Mouse (Mus musculus) thymus, postnatal 0 days (tissue): Measurements from ENCODE around the gene Prss56. TPM values are rescaled to one million over a fixed set of nuclear protein-coding genes. Genes with fewer than 3 reads are reported as not detected.

Experiments
- DNase-seq: peaks from one replicate; pipeline ENCODE4 v3.0.0-alpha.2; 2015; ENCODE audit warnings: low spot score
- polyA plus RNA-seq: library from polyadenylated mRNA; unstranded; fragments of >200 nt; fragmentation: Nextera tagmentation; extraction: Ambion mirVana; gene quantifications from 2 replicates; pipeline ENCODE4 v1.2.1, GENCODE M21; 2015

Gene Prss56
- polyA plus RNA-seq, 1 experiment from 2014 or later = 0.10 TPM

DNA sequence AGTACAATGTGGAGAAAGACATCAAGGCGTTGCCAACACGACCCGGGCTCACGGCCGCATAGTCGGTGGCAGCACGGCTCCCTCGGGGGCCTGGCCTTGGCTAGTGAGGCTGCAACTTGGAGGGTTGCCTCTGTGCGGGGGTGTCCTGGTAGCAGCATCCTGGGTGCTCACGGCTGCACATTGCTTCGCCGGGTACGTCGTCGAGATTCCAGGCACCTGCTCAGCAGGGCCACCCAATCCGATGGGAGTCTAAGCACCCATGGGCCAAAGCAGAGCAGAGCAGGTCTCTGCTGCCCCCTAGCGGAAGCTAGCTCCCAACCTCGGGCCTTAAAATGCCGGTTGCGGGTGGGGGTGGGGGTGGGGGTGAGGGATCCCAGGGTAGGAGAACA, 1.6 kb downstream of the Prss56 start:
- peak; percentile 73 for DNase-seq

DNA sequence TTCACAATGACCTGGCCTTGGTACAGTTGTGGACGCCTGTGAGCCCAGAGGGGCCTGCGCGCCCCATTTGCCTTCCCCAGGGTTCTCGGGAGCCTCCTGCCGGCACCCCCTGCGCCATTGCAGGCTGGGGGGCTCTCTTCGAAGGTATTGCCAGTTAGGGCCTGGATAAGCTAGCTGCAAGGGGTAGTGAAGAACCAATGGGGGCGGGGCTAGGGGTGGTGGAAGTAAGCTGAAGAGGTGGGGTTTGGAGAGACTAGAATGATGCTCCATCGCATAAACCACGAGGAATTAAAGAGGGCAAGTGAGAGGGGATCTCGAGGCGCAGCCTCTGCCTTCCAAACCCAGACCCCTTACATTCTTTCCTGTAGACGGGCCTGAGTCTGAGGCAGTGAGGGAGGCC, 2.4 kb downstream of the Prss56 start:
- peak; percentile 24 for DNase-seq

DNA sequence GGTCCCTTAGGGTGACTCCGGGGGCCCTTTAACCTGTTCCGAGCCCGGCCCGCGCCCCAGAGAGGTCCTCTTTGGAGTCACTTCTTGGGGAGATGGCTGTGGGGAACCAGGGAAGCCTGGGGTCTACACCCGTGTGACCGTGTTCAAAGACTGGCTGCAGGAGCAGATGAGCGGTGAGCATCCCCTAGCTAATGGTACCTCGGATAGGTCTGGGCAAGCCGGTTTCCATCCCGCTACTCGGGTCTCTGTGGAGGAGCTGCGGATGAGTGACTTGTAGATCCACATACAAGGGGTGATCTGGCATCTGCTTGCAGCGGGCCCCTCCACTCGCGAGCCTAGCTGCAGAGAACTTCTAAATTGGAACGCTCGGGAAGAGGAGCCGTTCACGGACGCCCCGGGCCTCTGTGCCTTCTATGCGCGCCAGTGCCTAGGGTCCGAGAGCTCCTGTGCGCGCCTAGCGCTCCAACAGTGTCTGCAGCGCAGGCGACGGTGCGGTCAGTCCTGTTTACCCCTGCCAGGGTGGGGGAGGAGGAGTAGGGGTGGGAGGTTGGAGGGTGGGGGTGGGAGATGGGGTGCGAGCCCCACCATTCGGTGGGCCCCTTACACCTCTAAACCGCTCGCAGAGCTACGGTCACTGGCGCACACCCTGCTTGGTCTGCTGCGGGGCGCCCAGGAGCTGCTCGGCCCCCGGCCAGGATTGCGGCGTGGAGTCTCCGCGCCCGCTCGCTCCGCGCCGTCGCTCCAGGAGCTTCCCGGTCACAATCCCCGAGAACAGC, 3.3 kb downstream of the Prss56 start:
- no peak for DNase-seq

DNA sequence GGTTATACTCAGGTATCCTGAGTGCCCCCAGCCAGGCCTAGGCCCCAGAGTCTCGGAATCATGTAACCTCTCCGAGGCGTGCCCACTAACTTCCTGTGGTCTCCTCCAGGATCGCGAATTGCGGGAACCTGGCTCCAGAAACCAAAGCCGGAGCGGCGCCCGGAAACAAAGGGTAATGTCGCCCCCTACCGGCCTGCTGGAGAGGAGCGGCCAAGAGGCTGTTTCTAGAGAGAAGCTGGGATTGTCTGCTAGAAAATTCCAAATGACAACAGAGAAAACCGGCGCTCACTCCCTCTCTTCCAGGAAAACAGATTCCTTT, 3.9 kb downstream of the Prss56 start:
- peak; percentile 66 for DNase-seq

DNA sequence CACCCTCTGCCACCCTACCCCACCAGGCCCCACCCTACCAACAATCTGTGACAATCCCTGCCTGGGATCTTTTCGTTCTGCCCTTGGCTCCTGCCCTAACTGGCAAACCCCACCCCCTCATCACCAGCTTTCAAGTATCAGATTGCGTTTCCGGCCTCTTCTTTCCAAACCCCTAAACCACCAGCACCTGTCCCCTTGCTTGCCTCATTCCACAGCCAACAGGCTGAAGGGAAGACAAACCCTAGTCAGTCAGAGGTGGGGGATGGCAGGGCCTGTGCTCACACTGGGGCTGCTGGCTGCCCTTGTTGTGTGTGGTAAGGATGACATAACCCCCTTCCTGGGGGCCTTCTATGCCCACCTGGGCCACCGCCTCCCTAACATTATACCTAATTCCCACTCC, 7.3 kb downstream of the Prss56 start, which contains the start of gene Chrnd:
TSS of gene Chrnd (plus strand) at position 179 of the 400 bp plus-strand sequence.
- peak; percentile 40 for DNase-seq

DNA sequence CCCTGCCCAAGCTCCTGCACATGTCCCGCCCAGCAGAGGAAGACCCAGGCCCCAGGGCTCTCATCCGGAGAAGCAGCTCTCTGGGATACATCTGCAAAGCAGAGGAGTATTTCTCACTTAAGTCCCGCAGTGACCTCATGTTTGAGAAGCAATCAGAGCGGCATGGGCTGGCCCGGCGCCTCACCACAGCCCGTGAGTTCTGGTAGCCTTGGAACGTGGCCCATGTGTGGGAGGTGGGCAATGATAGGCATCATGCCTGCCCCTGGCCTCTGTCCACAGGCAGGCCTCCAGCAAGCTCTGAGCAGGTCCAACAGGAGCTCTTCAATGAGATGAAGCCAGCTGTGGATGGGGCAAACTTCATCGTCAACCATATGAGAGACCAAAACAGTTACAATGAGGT, 14.2 kb downstream of the Prss56 start:
- no peak for DNase-seq

DNA sequence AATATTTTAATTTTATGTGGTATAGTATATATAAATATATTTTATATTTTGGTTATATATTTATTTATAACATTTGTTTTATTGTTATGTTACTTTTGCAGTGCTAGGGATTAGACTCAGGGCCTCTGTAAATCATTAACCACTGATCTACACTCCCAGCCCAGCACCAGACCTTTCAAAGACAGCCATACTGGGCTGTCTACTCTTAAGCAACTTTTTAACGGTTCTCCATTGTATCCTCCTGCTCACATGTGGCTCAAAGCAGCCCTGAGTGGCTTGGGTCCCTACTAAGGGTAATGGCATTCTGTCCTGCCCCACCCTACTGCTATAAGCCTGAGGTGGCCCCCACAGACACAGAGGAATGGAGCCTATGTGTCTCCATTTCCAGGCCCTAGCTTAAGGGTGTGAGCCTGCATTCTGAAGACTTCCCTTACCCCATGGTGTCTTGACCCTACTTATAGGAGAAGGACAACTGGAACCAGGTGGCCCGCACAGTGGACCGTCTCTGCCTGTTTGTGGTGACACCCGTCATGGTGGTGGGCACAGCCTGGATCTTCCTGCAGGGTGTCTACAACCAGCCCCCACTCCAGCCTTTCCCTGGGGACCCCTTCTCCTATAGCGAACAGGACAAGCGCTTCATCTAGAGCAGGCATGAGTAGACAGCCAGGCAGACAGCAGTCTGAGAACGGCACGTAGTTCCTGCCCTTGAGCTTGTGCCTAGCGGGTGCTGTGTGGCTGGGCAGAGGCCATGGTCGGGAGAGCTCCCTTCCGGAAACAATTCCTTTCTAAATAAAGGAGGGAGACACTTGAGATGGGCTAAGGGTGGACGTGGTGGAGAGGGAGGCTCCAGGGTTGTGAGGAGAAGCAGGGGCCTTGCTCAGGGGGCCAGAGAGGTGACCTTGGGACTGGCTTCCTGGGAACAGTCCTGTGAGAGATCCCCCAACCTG, 15.3 kb downstream of the Prss56 start:
- DNase-seq = no peak

DNA sequence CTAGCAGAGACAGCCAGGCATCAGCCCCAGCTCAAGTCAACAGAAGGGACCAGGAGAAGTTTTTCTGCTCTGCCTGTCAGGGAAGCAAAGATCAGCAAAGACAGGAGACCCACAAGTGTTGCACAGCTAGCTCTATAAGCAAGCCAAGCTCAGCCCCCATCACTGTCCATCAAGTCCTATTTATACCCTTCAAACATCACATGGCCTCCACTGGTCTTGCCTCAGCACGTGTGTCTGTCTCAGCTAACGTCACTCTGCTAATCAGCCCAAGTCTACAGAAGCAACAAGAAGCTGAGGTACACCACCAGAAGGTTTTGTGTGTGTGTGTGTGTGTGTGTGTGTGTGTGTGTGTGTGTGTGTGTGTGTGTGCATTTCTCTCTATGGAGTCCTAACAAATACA, 17.7 kb downstream of the Prss56 start:
- no peak for DNase-seq

DNA sequence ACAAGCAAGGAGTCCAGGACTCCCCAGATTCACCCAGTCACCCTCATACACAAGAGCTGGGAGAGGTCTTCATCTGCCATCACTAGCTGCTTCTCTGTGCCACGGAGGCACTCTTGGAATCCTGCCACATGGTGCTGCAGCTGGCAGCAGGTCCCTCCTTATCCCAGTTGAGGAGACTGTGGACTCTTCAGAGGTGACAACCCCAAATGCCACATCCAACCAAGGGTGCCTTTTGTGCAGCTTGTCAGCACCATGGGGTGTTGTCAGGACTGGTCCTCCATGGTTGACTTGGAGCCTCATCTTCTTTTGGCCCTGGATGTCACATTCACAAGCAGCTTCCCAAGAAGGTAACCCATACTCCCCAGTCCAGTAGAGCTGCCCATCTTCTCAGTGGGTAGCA, 18.7 kb downstream of the Prss56 start:
- no peak for DNase-seq

DNA sequence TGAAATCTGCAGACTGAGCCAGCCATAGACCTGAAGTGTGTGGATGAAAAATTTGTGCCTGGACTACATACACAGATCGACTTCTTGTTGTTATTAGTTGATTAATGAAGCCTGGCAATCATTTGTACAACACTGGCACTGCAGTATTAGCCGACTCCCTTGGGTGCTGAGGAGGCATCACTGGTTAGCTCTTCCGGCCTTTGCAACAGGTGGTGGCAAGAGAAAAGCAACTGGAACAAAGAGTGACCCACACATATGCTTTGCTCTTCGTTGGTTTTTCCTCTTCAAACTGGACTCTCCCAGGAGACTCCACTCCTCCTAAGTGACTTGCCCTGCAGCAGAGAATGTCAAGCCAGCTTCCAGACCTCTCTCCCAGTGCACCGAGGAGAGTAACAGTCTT, 20.7 kb downstream of the Prss56 start:
- DNase-seq = no peak

DNA sequence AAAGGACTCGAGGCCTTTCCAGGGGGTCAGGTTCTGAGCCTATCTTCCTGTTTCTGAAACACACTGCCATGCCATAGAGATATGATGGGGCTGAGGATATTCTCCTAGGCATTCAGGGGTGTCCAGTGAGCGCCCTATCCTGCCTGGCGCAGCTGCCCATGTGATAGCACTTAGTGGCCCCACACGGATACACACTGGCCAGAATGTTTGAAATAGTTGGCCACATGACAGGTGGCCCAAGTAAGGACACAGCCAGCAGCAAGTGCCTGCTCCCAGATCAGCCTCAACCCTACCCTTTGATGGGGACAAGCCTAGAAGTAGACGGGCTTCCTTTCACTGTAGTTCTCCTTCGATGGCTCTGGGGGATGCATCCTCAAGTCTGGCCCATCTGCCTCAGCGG, 21.4 kb downstream of the Prss56 start, which contains the start of gene Chrng:
TSS of gene Chrng (plus strand) at position 193 of the 400 bp plus-strand sequence.
- DNase-seq = no peak

DNA sequence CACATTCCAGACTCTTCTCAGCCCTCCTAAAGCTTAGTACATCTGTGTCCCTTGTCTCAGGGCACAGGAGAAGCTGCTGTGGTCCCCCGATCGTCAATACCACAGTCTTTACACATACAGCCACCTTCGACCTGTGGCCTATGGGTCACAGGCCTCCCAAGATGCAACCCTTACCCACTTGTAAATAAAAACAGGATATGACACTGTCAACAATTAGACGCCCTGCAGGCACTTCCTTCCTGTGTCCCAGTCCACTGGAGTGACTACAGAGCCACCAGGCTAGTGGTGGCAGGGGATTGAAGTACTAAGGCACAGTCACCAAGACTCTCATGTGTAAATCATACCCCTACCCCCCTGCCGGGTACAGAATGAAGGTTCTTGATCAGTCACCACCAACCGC, 21.9 kb downstream of the Prss56 start:
- DNase-seq = no peak

DNA sequence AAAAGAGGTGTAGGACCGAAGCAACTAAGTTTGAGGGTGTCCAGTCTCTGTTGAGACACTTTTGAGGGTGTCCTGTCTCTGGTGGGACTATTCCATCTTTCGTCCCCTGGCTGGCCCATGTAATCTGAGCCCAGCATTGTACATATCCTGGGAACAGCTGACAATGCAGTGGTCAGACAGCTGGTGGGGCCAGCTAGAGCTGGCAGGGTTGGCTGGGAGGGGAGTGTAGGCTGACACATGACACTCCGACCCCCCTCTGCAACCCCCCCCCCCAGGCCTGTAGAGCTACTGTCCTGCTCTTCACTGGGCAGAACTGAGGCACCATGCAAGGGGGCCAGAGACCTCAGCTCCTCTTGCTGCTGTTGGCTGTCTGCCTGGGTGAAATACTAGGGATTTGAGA, 22.4 kb downstream of the Prss56 start:
- DNase-seq = no peak

DNA sequence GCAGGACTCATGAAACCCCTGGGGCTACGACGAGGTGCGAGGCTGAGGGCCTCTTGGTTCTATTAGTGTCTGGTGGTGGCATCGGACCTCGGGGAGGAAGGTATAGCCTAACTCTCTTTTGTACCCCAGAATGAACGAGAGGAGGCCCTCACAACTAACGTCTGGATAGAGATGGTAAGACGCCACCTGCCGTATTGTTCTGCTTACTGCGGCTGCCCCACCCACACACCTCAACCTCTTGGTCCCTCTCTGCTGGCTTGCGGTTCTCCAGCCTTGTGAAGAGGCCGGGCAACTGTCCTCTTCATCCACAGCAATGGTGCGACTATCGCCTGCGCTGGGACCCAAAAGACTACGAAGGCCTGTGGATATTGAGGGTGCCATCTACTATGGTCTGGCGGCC, 23.2 kb downstream of the Prss56 start:
- peak; percentile 38 for DNase-seq

DNA sequence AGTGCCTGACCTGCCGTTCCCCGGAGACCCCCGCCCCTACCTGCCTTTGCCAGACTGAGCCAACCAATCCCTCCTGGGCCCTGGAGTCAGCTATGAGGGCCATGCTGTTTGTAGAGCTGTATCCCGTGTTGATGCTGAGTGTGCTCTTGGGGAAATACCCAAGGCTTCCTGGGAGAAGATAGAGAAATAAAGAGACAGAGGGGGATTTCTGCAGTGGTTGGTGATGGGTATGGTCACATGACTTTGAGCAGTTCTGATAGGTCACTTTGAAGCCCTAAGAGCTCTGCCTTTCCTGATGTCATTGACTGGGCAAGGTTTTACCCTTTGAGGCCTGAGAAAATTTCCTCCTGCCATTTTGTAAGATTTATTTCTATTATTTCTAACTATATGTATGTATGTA, 28.3 kb downstream of the Prss56 start:
- no peak for DNase-seq

DNA sequence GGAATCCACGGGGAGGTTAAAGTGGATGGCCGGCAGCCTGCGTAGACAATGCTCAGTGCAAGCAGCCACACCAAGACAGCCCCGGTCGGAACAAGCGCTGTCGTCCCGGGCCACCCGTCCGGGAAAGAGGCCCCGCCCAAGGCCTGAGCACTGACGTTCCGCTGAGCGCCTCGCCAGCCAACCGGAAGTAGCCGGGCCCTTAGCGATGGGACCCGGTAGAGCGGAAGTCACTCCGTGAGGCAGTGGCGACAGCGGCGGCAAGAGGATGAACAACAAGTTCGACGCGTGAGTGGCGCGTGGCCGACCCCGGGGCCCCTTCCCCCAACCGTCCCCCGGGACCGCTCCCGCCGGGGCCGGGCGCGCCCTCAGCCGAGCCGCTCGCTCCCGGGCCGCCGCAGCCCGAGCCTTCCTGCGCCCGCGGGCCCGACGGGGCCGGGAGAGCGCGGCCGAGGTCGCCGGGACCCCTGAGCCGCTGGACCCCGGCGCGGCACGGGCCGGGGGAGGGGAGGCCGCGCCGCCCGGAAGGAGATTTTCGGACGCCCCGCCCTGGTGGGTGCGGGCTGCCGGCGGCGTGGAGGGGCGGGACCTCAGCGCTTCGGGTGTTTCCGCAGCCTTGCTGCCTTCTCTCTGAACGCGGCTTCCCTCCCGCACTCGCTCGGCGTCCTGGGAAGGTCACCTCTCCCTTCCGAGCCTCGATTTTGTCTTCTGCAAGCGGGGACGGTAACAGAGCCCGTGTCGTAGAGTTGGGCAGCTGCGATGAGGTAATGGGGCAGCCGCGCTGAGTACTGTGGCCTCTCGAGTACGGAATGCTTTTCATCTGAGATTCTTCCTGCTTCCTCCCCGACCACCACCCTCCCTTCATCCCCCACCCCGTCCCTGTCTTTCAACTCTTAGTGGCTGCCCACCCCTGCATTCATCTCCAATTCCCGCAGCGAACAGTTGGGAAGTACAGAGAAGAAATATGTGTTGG, 30.9 kb downstream of the Prss56 start, which contains the start of gene Eif4e2:
TSS of gene Eif4e2 (plus strand) at position 180 of the 970 bp plus-strand sequence.
- peak; percentile 94 for DNase-seq

DNA sequence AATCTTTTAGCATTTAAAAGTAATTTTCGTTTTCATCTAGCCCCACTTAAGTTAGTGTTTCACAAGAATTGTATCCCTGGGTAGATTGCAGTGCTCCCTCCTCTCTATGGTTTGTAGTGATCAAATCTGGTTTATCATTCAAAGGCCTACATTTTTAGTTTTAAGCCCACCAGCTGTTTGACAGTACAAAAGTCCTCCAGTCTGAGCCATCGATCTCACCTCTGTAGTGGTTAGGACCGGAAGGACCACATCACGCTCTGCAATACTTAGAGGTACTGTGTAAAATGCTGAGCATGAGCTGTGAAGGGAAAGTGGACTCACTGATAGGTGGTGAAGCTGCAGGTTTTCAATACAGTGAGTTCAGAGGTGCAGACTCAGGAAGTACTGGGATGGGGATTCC, 31.6 kb downstream of the Prss56 start:
- peak; percentile 29 for DNase-seq

DNA sequence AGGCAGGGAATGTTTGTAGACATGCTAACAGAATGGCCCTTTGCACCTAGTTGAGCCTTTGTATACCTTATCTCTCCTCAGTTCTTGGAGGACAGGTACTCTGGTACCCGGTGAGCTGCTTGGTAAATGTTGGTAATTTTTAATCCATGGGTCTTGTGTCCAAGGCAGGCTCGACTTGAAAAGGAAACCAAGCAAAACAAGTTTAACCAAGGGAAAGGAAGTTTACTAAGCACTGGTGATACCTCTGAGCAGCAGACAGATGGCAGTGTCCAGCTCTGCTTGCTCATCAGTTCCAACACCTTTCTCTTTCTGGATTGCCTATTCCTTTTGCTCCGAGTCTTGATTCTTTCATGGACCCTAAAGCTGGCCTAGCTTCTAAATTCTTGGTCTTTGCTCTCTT, 34.8 kb downstream of the Prss56 start:
- no peak for DNase-seq

DNA sequence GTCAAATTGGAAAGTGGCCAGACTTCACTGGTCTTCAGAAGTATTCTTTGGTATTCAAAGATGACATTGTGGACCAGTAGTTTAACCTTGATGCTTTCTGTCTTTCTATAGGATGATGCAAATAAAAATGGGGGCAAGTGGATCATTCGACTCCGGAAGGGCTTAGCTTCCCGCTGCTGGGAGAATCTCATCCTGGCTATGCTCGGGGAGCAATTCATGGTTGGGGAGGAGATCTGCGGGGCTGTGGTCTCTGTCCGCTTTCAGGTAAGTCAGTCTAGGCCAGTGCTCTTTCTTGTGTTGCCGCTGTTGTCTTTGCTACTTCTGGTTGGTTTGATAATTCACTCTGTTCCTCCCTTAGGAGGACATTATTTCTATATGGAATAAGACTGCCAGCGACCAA, 42.6 kb downstream of the Prss56 start:
- no peak for DNase-seq

DNA sequence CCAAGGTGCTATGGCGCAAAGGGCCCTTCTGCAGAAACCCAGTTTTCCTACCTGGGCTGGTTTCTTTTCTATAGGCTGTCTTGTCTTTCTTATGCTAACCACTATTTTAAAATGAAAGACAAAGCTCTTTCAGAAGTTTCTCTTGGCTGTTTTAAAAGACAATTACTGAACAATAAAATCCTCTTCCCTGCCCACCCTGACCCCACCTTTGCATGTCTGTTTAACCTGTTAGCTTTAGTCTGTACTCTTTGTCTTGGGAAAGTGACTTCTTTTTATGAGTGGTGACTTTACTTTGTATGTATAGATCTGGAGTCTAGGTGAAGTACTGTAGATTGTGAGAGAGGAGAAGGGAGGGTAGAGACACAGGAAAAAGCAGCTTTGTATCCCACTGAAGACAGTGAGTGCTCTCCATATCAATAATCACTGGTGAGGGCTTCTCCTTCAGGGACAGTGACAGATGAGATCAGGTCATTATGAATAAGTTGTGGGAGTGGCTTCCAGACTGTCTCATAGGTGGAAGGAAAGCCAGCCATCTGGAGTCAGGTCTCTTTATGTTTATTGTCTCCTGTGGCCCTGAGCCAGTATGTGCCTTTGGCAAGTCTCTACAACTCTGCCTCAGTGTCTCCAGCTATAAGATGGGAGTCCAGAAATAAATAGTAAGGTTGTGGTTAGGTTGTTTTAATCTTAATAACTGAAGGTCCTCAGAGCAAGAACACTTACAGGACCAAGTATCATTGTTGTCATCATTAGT, 43.5 kb downstream of the Prss56 start:
- DNase-seq = no peak

DNA sequence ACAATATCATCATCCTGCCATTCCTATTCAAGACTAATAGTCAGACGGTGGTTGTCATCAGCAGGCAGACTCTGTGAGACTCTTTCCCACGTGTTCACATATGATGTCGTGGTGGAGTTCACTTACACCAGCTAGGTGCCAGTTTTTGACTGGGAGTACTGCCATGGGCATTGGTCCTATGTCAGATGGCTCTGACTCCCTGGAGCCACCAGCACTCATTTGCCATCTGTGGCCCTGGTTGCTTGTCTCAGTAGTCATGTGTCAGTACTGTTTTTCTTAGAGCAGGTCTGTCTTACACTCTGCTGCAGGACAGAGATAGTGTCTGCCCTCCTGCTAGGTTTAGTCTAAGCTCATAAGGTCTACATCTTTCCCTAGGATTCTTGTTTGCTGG, 44.0 kb downstream of the Prss56 start:
- no peak for DNase-seq
